ENCODE assay signal across 13 mouse cellular contexts in genomic region chr13:20564414-20564813, GRCm38 (mm10).
A peak's percentile ranks its signal among the peaks of the same experiment; 100 is the strongest.
DNase-seq lines count a peak whose midpoint lies in the region; ATAC-seq and TF ChIP-seq lines count a peak whose summit lies in the region.
"Had no signal": no experiment of that assay in that cellular context is flagged by ENCODE, and none has a peak within 500 bp of the region (broad histone marks: within the 10 kb centered on the region; RNA-seq: fewer than 3 reads in every experiment).

No protein-coding gene starts in this region.

- H3K9me3 ChIP-seq in hindbrain, postnatal 0 days (ENCODE audit: low read length), result no peaks in the 10 kb centered on the region
- no peaks in the 10 kb centered on the region for H3K9me3 ChIP-seq in hindbrain, embryonic 13.5 days
- no peaks in the 10 kb centered on the region for H3K9me3 ChIP-seq in ES-E14 (ENCODE audit: control insufficient read depth, insufficient read depth, low read depth, low read length)
- H3K9me3 ChIP-seq: liver, embryonic 13.5 days; midbrain, embryonic 12.5 days; neural tube, embryonic 15.5 days had no signal

- H3K27me3 ChIP-seq in hindbrain, postnatal 0 days (ENCODE audit: insufficient read depth, low read length), result no peaks in the 10 kb centered on the region
- H3K27me3 ChIP-seq in hindbrain, embryonic 13.5 days, result no peaks in the 10 kb centered on the region
- H3K27me3 ChIP-seq: liver, embryonic 13.5 days; midbrain, embryonic 12.5 days; neural tube, embryonic 15.5 days had no signal

- H3K9ac ChIP-seq in hindbrain, postnatal 0 days (replicated peaks; ENCODE audit: low read length), result no peak overlapping the region
- no peak overlapping the region for H3K9ac ChIP-seq in hindbrain, embryonic 13.5 days
- no peak overlapping the region for H3K9ac ChIP-seq in ES-E14 (ENCODE audit: insufficient read depth, low read depth, low read length, poor library complexity, severe bottlenecking)
- H3K9ac ChIP-seq: liver, embryonic 13.5 days; midbrain, embryonic 12.5 days; neural tube, embryonic 15.5 days had no signal

- in situ Hi-C loops in ES-E14 (cut with MboI; ENCODE audit: low sequenced_read_pairs in 2 of 2, unreplicated experiment in 2 of 2), result no loop called here

- H3K27ac ChIP-seq in hindbrain, postnatal 0 days, result no peak overlapping the region
- H3K27ac ChIP-seq in hindbrain, embryonic 13.5 days, result no peak overlapping the region
- H3K27ac ChIP-seq in ES-E14 (ENCODE audit: insufficient read depth, low read depth, low read length, poor library complexity, severe bottlenecking), result no peak overlapping the region
- H3K27ac ChIP-seq: liver, embryonic 13.5 days; midbrain, embryonic 12.5 days; neural tube, embryonic 15.5 days had no signal

- TF ChIP-seq CTCF in hindbrain, postnatal 0 days (IDR thresholded peaks at IDR 0.05; ENCODE audit: low read depth), result peak; percentile 37

- H3K4me1 ChIP-seq in hindbrain, postnatal 0 days (ENCODE audit: insufficient read depth, low read length), result no peaks in the 10 kb centered on the region
- H3K4me1 ChIP-seq in hindbrain, embryonic 13.5 days (replicated peaks), result no peaks in the 10 kb centered on the region
- no peaks in the 10 kb centered on the region for H3K4me1 ChIP-seq in ES-E14 (ENCODE audit: control insufficient read depth in 2 of 2, insufficient read depth in 2 of 2, low read length in 2 of 2, poor library complexity in 1 of 2)
- H3K4me1 ChIP-seq: liver, embryonic 13.5 days; midbrain, embryonic 12.5 days; neural tube, embryonic 15.5 days had no signal

- no peak overlapping the region for H3K4me3 ChIP-seq in hindbrain, postnatal 0 days (ENCODE audit: low read length)
- H3K4me3 ChIP-seq in hindbrain, embryonic 13.5 days, result no peak overlapping the region
- no peak overlapping the region for H3K4me3 ChIP-seq in ES-E14 (ENCODE audit: insufficient read depth in 1 of 2, low read depth in 1 of 2, low read length in 2 of 2, poor library complexity in 1 of 2, severe bottlenecking in 1 of 2)
- H3K4me3 ChIP-seq: liver, embryonic 13.5 days; midbrain, embryonic 12.5 days; neural tube, embryonic 15.5 days had no signal

- no peak overlapping the region for H3K4me2 ChIP-seq in hindbrain, postnatal 0 days (ENCODE audit: low read depth, low read length)
- H3K4me2 ChIP-seq in hindbrain, embryonic 13.5 days, result no peak overlapping the region
- H3K4me2 ChIP-seq: liver, embryonic 13.5 days; midbrain, embryonic 12.5 days; neural tube, embryonic 15.5 days had no signal

- no peak for ATAC-seq in hindbrain, postnatal 0 days
- ATAC-seq in hindbrain, embryonic 13.5 days (ENCODE audit: low FRiP score), result no peak
- 0 out of 2 replicates have a peak, but pooled peaks have one; percentile 31 for ATAC-seq in megakaryocyte progenitor cell, adult 5-6 weeks (replicated peaks; ENCODE audit: poor library complexity)
- ATAC-seq in inflammation-experienced regulatory T-cells, adult 6 months, result no peak
- ATAC-seq: intestine, embryonic 16.5 days had no signal

- WGBS in hindbrain, postnatal 0 days, result 89% methylated on average over 9 of the region's 9 CpGs
- 87% methylated on average over 9 of the region's 9 CpGs for WGBS in hindbrain, embryonic 13.5 days

- H3K36me3 ChIP-seq in hindbrain, postnatal 0 days (ENCODE audit: insufficient read depth, low read length), result peaks cover 6% of the 10 kb centered on the region; the same call in 1 of the 2 replicates
- peaks cover 10% of the 10 kb centered on the region for H3K36me3 ChIP-seq in hindbrain, embryonic 13.5 days
- no peaks in the 10 kb centered on the region for H3K36me3 ChIP-seq in ES-E14 (ENCODE audit: control insufficient read depth, insufficient read depth, low read length, poor library complexity, severe bottlenecking)
- H3K36me3 ChIP-seq: liver, embryonic 13.5 days; midbrain, embryonic 12.5 days had no signal

- DNase-seq in hindbrain, postnatal 0 days (ENCODE audit: low spot score), result no peak
- DNase-seq in 416B (ENCODE audit: low read depth) (peak; percentile 46), ES-E14 (ENCODE audit: low read depth, low spot score) (peak; percentile 43)
- no peak for DNase-seq in adrenal gland, adult 2 months
- no peak for DNase-seq in lung, postnatal 14 days
- DNase-seq: liver, embryonic 13.5 days; right cerebral cortex, postnatal 4 days had no signal

TF ChIP-seq in ES-E14, 5 proteins besides CTCF, POLR2A, EP300 and RAD21:
- TF ChIP-seq HCFC1 (IDR thresholded peaks at IDR 0.05; ENCODE audit: borderline replicate concordance, insufficient read depth, low read length) (no peak), ZC3H11A (IDR thresholded peaks at IDR 0.05; ENCODE audit: borderline replicate concordance, low read depth, low read length) (peak; percentile 4; the same call in 1 of the 2 replicates)

Comparison
In these comparisons a context has a peak if more than half of its experiments do, and no peak if none do; other contexts are left out.
1. DNase-seq: peak in 416B (single experiment) and ES-E14 (single experiment); none in hindbrain, postnatal 0 days (single experiment), adrenal gland, adult 2 months (single experiment) and lung, postnatal 14 days (single experiment).